Mouse (Mus musculus): Measurements from ENCODE around the gene Lsm11. TPM values are rescaled to one million over a fixed set of nuclear protein-coding genes. Genes with fewer than 3 reads are reported as not detected.

Gene Lsm11
- polyA plus RNA-seq, 1 experiment from 2014 or later, result 8.8 TPM

- Histone ChIP-seq H3K9me3 (ENCODE audit: control insufficient read depth, low read length) (no peaks in the 10 kb centered on the region), H3K27me3 (ENCODE audit: control insufficient read depth, insufficient read depth, low read length) (no peaks in the 10 kb centered on the region), H3K36me3 (ENCODE audit: control insufficient read depth, insufficient read depth, low read length) (no peaks in the 10 kb centered on the region), H3K4me3 (ENCODE audit: low read length) (no peak overlapping the region), H3K27ac (ENCODE audit: low read depth, low read length) (no peak overlapping the region), H3K9ac (ENCODE audit: low read depth, low read length) (no peak overlapping the region), H3K4me1 (ENCODE audit: control insufficient read depth, insufficient read depth, low read length) (no peaks in the 10 kb centered on the region), H3K4me2 (replicated peaks; ENCODE audit: low read depth, low read length) (no peak overlapping the region)
- ATAC-seq (ENCODE audit: low FRiP score, low TSS enrichment), result no peak
- WGBS, result 89% methylated on average over 3 of the region's 3 CpGs
Observed at GRCm38 (mm10) chr11:45968466-45968865, 23.7 kb upstream of the Lsm11 start.

GRCm38 (mm10) chr11:45966896-45967295, 22.2 kb upstream of the Lsm11 start:
- Histone ChIP-seq H3K36me3 (ENCODE audit: control insufficient read depth, insufficient read depth, low read length) (no peaks in the 10 kb centered on the region), H3K9me3 (ENCODE audit: control insufficient read depth, low read length) (no peaks in the 10 kb centered on the region), H3K27ac (ENCODE audit: low read depth, low read length) (no peak overlapping the region), H3K4me1 (ENCODE audit: control insufficient read depth, insufficient read depth, low read length) (no peaks in the 10 kb centered on the region), H3K4me2 (replicated peaks; ENCODE audit: low read depth, low read length) (no peak overlapping the region), H3K9ac (ENCODE audit: low read depth, low read length) (no peak overlapping the region), H3K27me3 (ENCODE audit: control insufficient read depth, insufficient read depth, low read length) (no peaks in the 10 kb centered on the region), H3K4me3 (ENCODE audit: low read length) (no peak overlapping the region)
- no peak for ATAC-seq (ENCODE audit: low FRiP score, low TSS enrichment)
- 88% methylated on average over 4 of the region's 4 CpGs for WGBS

GRCm38 (mm10) chr11:45960003-45960402, 15.3 kb upstream of the Lsm11 start:
- Histone ChIP-seq H3K27ac (ENCODE audit: low read depth, low read length) (no peak overlapping the region), H3K9me3 (ENCODE audit: control insufficient read depth, low read length) (no peaks in the 10 kb centered on the region), H3K4me2 (replicated peaks; ENCODE audit: low read depth, low read length) (no peak overlapping the region), H3K4me1 (ENCODE audit: control insufficient read depth, insufficient read depth, low read length) (no peaks in the 10 kb centered on the region), H3K36me3 (ENCODE audit: control insufficient read depth, insufficient read depth, low read length) (no peaks in the 10 kb centered on the region), H3K27me3 (ENCODE audit: control insufficient read depth, insufficient read depth, low read length) (no peaks in the 10 kb centered on the region), H3K4me3 (ENCODE audit: low read length) (no peak overlapping the region), H3K9ac (ENCODE audit: low read depth, low read length) (no peak overlapping the region)
- WGBS, result 83% methylated on average over 5 of the region's 5 CpGs
- ATAC-seq (ENCODE audit: low FRiP score, low TSS enrichment), result no peak

GRCm38 (mm10) chr11:45959598-45959997, 14.9 kb upstream of the Lsm11 start:
- Histone ChIP-seq H3K36me3 (ENCODE audit: control insufficient read depth, insufficient read depth, low read length) (no peaks in the 10 kb centered on the region), H3K9ac (ENCODE audit: low read depth, low read length) (no peak overlapping the region), H3K4me1 (ENCODE audit: control insufficient read depth, insufficient read depth, low read length) (no peaks in the 10 kb centered on the region), H3K9me3 (ENCODE audit: control insufficient read depth, low read length) (no peaks in the 10 kb centered on the region), H3K27ac (ENCODE audit: low read depth, low read length) (no peak overlapping the region), H3K4me2 (replicated peaks; ENCODE audit: low read depth, low read length) (no peak overlapping the region), H3K27me3 (ENCODE audit: control insufficient read depth, insufficient read depth, low read length) (no peaks in the 10 kb centered on the region), H3K4me3 (ENCODE audit: low read length) (no peak overlapping the region)
- ATAC-seq (ENCODE audit: low FRiP score, low TSS enrichment), result no peak
- 83% methylated on average over 3 of the region's 3 CpGs for WGBS

- ATAC-seq (ENCODE audit: low FRiP score, low TSS enrichment), result peak; percentile 98
- H3K4me3 ChIP-seq (ENCODE audit: low read length), result peak within 1 kb of the TSS; percentile 60
- no peaks in the 10 kb centered on the region for H3K27me3 ChIP-seq (ENCODE audit: control insufficient read depth, insufficient read depth, low read length)
- peak within 1 kb of the TSS; percentile 56; the same call in 1 of the 2 replicates for H3K9ac ChIP-seq (ENCODE audit: low read depth, low read length)
- under 1% methylated on average over 32 of the region's 32 CpGs for WGBS
- no peaks in the 10 kb centered on the region for H3K4me1 ChIP-seq (ENCODE audit: control insufficient read depth, insufficient read depth, low read length)
- H3K4me2 ChIP-seq (replicated peaks; ENCODE audit: low read depth, low read length), result peak within 1 kb of the TSS; percentile 56
- H3K27ac ChIP-seq (ENCODE audit: low read depth, low read length), result peak within 1 kb of the TSS; percentile 8; the same call in 1 of the 2 replicates
- no peaks in the 10 kb centered on the region for H3K9me3 ChIP-seq (ENCODE audit: control insufficient read depth, low read length)
- peaks cover 16% of the 10 kb centered on the region; the same call in 1 of the 2 replicates for H3K36me3 ChIP-seq (ENCODE audit: control insufficient read depth, insufficient read depth, low read length)
Observed at GRCm38 (mm10) chr11:45955127-45955627, 10.4 kb upstream of the Lsm11 start, which contains the start of gene Thg1l. Gene Thg1l, minus strand, starts transcription at chr11:45955494.

- ATAC-seq (ENCODE audit: low FRiP score, low TSS enrichment), result no peak
- no peaks in the 10 kb centered on the region for H3K9me3 ChIP-seq (ENCODE audit: control insufficient read depth, low read length)
- no peak overlapping the region for H3K4me3 ChIP-seq (ENCODE audit: low read length)
- no peak overlapping the region for H3K4me2 ChIP-seq (replicated peaks; ENCODE audit: low read depth, low read length)
- WGBS, result 89% methylated on average over 2 of the region's 2 CpGs
- peaks cover 37% of the 10 kb centered on the region; the same call in 1 of the 2 replicates for H3K36me3 ChIP-seq (ENCODE audit: control insufficient read depth, insufficient read depth, low read length)
- no peaks in the 10 kb centered on the region for H3K27me3 ChIP-seq (ENCODE audit: control insufficient read depth, insufficient read depth, low read length)
- peaks cover 12% of the 10 kb centered on the region for H3K4me1 ChIP-seq (ENCODE audit: control insufficient read depth, insufficient read depth, low read length)
- H3K27ac ChIP-seq (ENCODE audit: low read depth, low read length), result no peak overlapping the region
- no peak overlapping the region for H3K9ac ChIP-seq (ENCODE audit: low read depth, low read length)
Observed at GRCm38 (mm10) chr11:45947491-45947890, 2.8 kb upstream of the Lsm11 start.

- H3K4me3 ChIP-seq (ENCODE audit: low read length), result no peak overlapping the region
- ATAC-seq (ENCODE audit: low FRiP score, low TSS enrichment), result no peak
- H3K9ac ChIP-seq (ENCODE audit: low read depth, low read length), result no peak overlapping the region
- peaks cover 12% of the 10 kb centered on the region for H3K4me1 ChIP-seq (ENCODE audit: control insufficient read depth, insufficient read depth, low read length)
- WGBS, result 90% methylated on average over 4 of the region's 4 CpGs
- H3K27me3 ChIP-seq (ENCODE audit: control insufficient read depth, insufficient read depth, low read length), result no peaks in the 10 kb centered on the region
- no peak overlapping the region for H3K4me2 ChIP-seq (replicated peaks; ENCODE audit: low read depth, low read length)
- peaks cover 32% of the 10 kb centered on the region; the same call in 1 of the 2 replicates for H3K36me3 ChIP-seq (ENCODE audit: control insufficient read depth, insufficient read depth, low read length)
- H3K27ac ChIP-seq (ENCODE audit: low read depth, low read length), result no peak overlapping the region
- H3K9me3 ChIP-seq (ENCODE audit: control insufficient read depth, low read length), result no peaks in the 10 kb centered on the region
Observed at GRCm38 (mm10) chr11:45946796-45947195, 2.1 kb upstream of the Lsm11 start.

- ATAC-seq (ENCODE audit: low FRiP score, low TSS enrichment), result peak; percentile 34
- H3K36me3 ChIP-seq (ENCODE audit: control insufficient read depth, insufficient read depth, low read length), result peaks cover 10% of the 10 kb centered on the region; the same call in 1 of the 2 replicates
- H3K4me3 ChIP-seq (ENCODE audit: low read length), result peak overlapping the region; percentile 86
- H3K4me2 ChIP-seq (replicated peaks; ENCODE audit: low read depth, low read length), result peak overlapping the region; percentile 89
- peaks cover 12% of the 10 kb centered on the region for H3K4me1 ChIP-seq (ENCODE audit: control insufficient read depth, insufficient read depth, low read length)
- H3K27me3 ChIP-seq (ENCODE audit: control insufficient read depth, insufficient read depth, low read length), result no peaks in the 10 kb centered on the region
- under 1% methylated on average over 49 of the region's 49 CpGs for WGBS
- no peaks in the 10 kb centered on the region for H3K9me3 ChIP-seq (ENCODE audit: control insufficient read depth, low read length)
- no peak overlapping the region for H3K27ac ChIP-seq (ENCODE audit: low read depth, low read length)
- peak overlapping the region; percentile 86 for H3K9ac ChIP-seq (ENCODE audit: low read depth, low read length)
Observed at GRCm38 (mm10) chr11:45943891-45944642, 668 bp downstream of the Lsm11 start.

- WGBS, result 58% methylated on average over 7 of the region's 7 CpGs
- no peaks in the 10 kb centered on the region for H3K9me3 ChIP-seq (ENCODE audit: control insufficient read depth, low read length)
- peaks cover 12% of the 10 kb centered on the region for H3K4me1 ChIP-seq (ENCODE audit: control insufficient read depth, insufficient read depth, low read length)
- peak overlapping the region; percentile 89 for H3K4me2 ChIP-seq (replicated peaks; ENCODE audit: low read depth, low read length)
- ATAC-seq (ENCODE audit: low FRiP score, low TSS enrichment), result no peak
- H3K9ac ChIP-seq (ENCODE audit: low read depth, low read length), result peak overlapping the region; percentile 86; the same call in 1 of the 2 replicates
- no peak overlapping the region for H3K27ac ChIP-seq (ENCODE audit: low read depth, low read length)
- peak overlapping the region; percentile 86 for H3K4me3 ChIP-seq (ENCODE audit: low read length)
- H3K27me3 ChIP-seq (ENCODE audit: control insufficient read depth, insufficient read depth, low read length), result no peaks in the 10 kb centered on the region
- peaks cover 3% of the 10 kb centered on the region; the same call in 1 of the 2 replicates for H3K36me3 ChIP-seq (ENCODE audit: control insufficient read depth, insufficient read depth, low read length)
Observed at GRCm38 (mm10) chr11:45943108-45943705, 1.5 kb downstream of the Lsm11 start.

Measured in kidney, embryonic 14.5 days (tissue).